Mouse (Mus musculus): ENCODE data around the gene Rbm34.

DNA sequence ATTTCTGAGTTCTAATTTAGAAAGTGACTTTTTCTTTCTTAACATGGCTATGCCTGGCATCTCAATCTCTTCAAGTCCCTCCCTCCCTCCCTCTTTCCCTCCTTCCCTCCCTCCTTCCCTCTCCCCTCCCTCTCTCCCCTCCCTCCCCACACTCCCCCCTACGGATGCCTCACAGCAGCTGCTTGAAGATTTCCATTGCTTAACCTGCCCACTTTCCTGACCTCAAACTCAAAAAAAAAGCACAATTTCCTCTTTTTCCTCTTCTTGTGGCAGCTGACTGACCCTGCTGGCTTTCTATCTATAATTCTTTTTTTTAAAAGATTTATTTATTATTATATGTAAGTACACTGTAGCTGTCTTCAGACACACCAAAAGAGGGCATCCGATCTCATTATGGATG is 69.8 kb downstream of the Rbm34 start:
- TF ChIP-seq GATA1 (IDR thresholded peaks at IDR 0.05; ENCODE audit: borderline replicate concordance, low read length) (no peak), FLI1 (IDR thresholded peaks at IDR 0.05; ENCODE audit: low read length) (no peak)
